Mouse (Mus musculus): ENCODE measurements around the gene Prr22.

Gene Prr22

GRCm38 (mm10) chr17:56810245-56810644, 40.2 kb downstream of the Prr22 start:
- peak; percentile 98 for DNase-seq

- peak; percentile 97 for DNase-seq
Observed at GRCm38 (mm10) chr17:56814316-56815056, 44.4 kb downstream of the Prr22 start.

- DNase-seq, result no peak
Observed at GRCm38 (mm10) chr17:56815057-56815345, 45.0 kb downstream of the Prr22 start.

GRCm38 (mm10) chr17:56818067-56818636, 48.1 kb downstream of the Prr22 start:
- no peak for DNase-seq

GRCm38 (mm10) chr17:56819032-56819545, 49.0 kb downstream of the Prr22 start:
- no peak for DNase-seq

GRCm38 (mm10) chr17:56819694-56820111, 49.7 kb downstream of the Prr22 start:
- no peak for DNase-seq

Data from retina, postnatal 1 day (tissue).